10 mouse cellular contexts compared by ENCODE assay signal in genomic region chr3:131919476-131919875, GRCm38 (mm10).
DNase-seq lines count a peak whose midpoint lies in the region; ATAC-seq and TF ChIP-seq lines count a peak whose summit lies in the region.
"Had no signal": no experiment of that assay in that cellular context is flagged by ENCODE, and none has a peak within 500 bp of the region (broad histone marks: within the 10 kb centered on the region; RNA-seq: fewer than 3 reads in every experiment).

No protein-coding gene starts in this region.

- no peak overlapping the region for H3K4me2 ChIP-seq in liver, embryonic 11.5 days
- no peak overlapping the region for H3K4me2 ChIP-seq in liver, embryonic 12.5 days
- H3K4me2 ChIP-seq: liver, embryonic 15.5 days had no signal

- TF ChIP-seq POLR2A in lung, adult 2 months (IDR thresholded peaks at IDR 0.05; ENCODE audit: borderline replicate concordance, extremely low read depth, low read depth, low read length): no peak

- WGBS in lung, adult 2 months: 63% methylated on average over 12 of the region's 12 CpGs
- 70% methylated on average over 12 of the region's 12 CpGs for WGBS in liver, embryonic 11.5 days
- WGBS in liver, embryonic 12.5 days (ENCODE audit: insufficient replicate concordance): 67% methylated on average over 12 of the region's 12 CpGs

- H3K27me3 ChIP-seq in liver, embryonic 11.5 days (replicated peaks; ENCODE audit: control insufficient read depth, insufficient read depth, low read length): no peaks in the 10 kb centered on the region
- H3K27me3 ChIP-seq in liver, embryonic 12.5 days (replicated peaks): no peaks in the 10 kb centered on the region
- H3K27me3 ChIP-seq: liver, embryonic 15.5 days; Patski had no signal

- no peaks in the 10 kb centered on the region for H3K4me1 ChIP-seq in lung, adult 2 months (ENCODE audit: control insufficient read depth, insufficient read depth, low read length)
- no peaks in the 10 kb centered on the region for H3K4me1 ChIP-seq in liver, embryonic 11.5 days (replicated peaks; ENCODE audit: control insufficient read depth, insufficient read depth, low read length)
- no peaks in the 10 kb centered on the region for H3K4me1 ChIP-seq in liver, embryonic 12.5 days
- H3K4me1 ChIP-seq: liver, embryonic 15.5 days had no signal

- H3K36me3 ChIP-seq in liver, embryonic 11.5 days (ENCODE audit: control insufficient read depth, insufficient read depth, low read length): no peaks in the 10 kb centered on the region
- no peaks in the 10 kb centered on the region for H3K36me3 ChIP-seq in liver, embryonic 12.5 days
- H3K36me3 ChIP-seq: liver, embryonic 15.5 days had no signal

- no peak overlapping the region for H3K9ac ChIP-seq in liver, embryonic 11.5 days (ENCODE audit: low read depth, low read length)
- H3K9ac ChIP-seq in liver, embryonic 12.5 days: no peak overlapping the region
- H3K9ac ChIP-seq: liver, embryonic 15.5 days had no signal

- no peak for TF ChIP-seq CTCF in lung, adult 2 months (IDR thresholded peaks at IDR 0.05; ENCODE audit: insufficient read depth, low read length)

- no peak for ATAC-seq in liver, embryonic 11.5 days (replicated peaks; ENCODE audit: low FRiP score)
- no peak for ATAC-seq in liver, embryonic 12.5 days
- ATAC-seq: Patski had no signal

- H3K4me3 ChIP-seq in lung, adult 2 months (replicated peaks; ENCODE audit: extremely low read depth, low read depth, low read length): no peak overlapping the region
- no peak overlapping the region for H3K4me3 ChIP-seq in liver, embryonic 11.5 days (ENCODE audit: low read depth, low read length)
- no peak overlapping the region for H3K4me3 ChIP-seq in liver, embryonic 12.5 days
- H3K4me3 ChIP-seq: liver, embryonic 15.5 days had no signal

- H3K9me3 ChIP-seq in liver, embryonic 11.5 days (ENCODE audit: control insufficient read depth, low read length): no peaks in the 10 kb centered on the region
- no peaks in the 10 kb centered on the region for H3K9me3 ChIP-seq in liver, embryonic 12.5 days (replicated peaks)
- H3K9me3 ChIP-seq: liver, embryonic 15.5 days had no signal

- peak; percentile 29 for DNase-seq in lung, postnatal 10 days
- no peak for DNase-seq in lung, adult 2 months
- peak; percentile 79 for DNase-seq in fibroblast of lung, adult 2 months (ENCODE audit: low read depth)
- DNase-seq in layer of hippocampus, postnatal 36 days: peak; percentile 34 to 60
- peak; percentile 5 to 34 for DNase-seq in right cerebral cortex, adult 2 months (ENCODE audit: low spot score in 2 of 2)
- no peak for DNase-seq in liver, embryonic 11.5 days (ENCODE audit: low spot score)
- DNase-seq in testis, postnatal 14 days (ENCODE audit: low spot score): no peak

- no peak overlapping the region for H3K27ac ChIP-seq in liver, embryonic 11.5 days (ENCODE audit: low read depth, low read length)
- no peak overlapping the region for H3K27ac ChIP-seq in liver, embryonic 12.5 days
- H3K27ac ChIP-seq: liver, embryonic 15.5 days had no signal

Comparison
In these comparisons a context has a peak if more than half of its experiments do, and no peak if none do; other contexts are left out.
1. DNase-seq: peak in lung, postnatal 10 days (single experiment), fibroblast of lung, adult 2 months (single experiment), layer of hippocampus, postnatal 36 days (2 of 2) and right cerebral cortex, adult 2 months (2 of 2); none in lung, adult 2 months (single experiment), liver, embryonic 11.5 days (single experiment) and testis, postnatal 14 days (single experiment).